In genomic region chr14:29869930-29870329, GRCm38 (mm10) we compare ENCODE assay signal across 12 mouse cellular contexts.
"Had no signal": no experiment of that assay in that cellular context is flagged by ENCODE, and none has a peak within 500 bp of the region (broad histone marks: within the 10 kb centered on the region; RNA-seq: fewer than 3 reads in every experiment).

No protein-coding gene starts in this region.

- H3K4me3 ChIP-seq: limb, embryonic 12.5 days; liver, embryonic 13.5 days; midbrain, embryonic 13.5 days; stomach, embryonic 15.5 days had no signal

- H3K9me3 ChIP-seq: limb, embryonic 12.5 days; liver, embryonic 13.5 days; midbrain, embryonic 13.5 days; stomach, embryonic 15.5 days had no signal

- H3K4me2 ChIP-seq: limb, embryonic 12.5 days; liver, embryonic 13.5 days; midbrain, embryonic 13.5 days; stomach, embryonic 15.5 days had no signal

- H3K4me1 ChIP-seq: limb, embryonic 12.5 days; liver, embryonic 13.5 days; midbrain, embryonic 13.5 days; stomach, embryonic 15.5 days had no signal

- DNase-seq: kidney, adult 11 months; kidney, postnatal 10 days; liver; liver, embryonic 13.5 days; liver, postnatal 0 days; lung, postnatal 36 days; right cerebral cortex, postnatal 14 days; thymus, adult 2 months; thymus, postnatal 25 days had no signal

- H3K36me3 ChIP-seq: limb, embryonic 12.5 days; liver, embryonic 13.5 days; midbrain, embryonic 13.5 days; stomach, embryonic 15.5 days had no signal

- H3K9ac ChIP-seq: limb, embryonic 12.5 days; liver, embryonic 13.5 days; liver, postnatal 0 days; midbrain, embryonic 13.5 days; stomach, embryonic 15.5 days had no signal

- H3K27ac ChIP-seq: limb, embryonic 12.5 days; liver, embryonic 13.5 days; midbrain, embryonic 13.5 days; stomach, embryonic 15.5 days had no signal

- ATAC-seq: liver, postnatal 0 days; midbrain, embryonic 13.5 days had no signal

- H3K27me3 ChIP-seq: limb, embryonic 12.5 days; liver, embryonic 13.5 days; midbrain, embryonic 13.5 days had no signal
